In genomic region chr11:11808035-11808819, GRCm38 (mm10) we compare ENCODE assay signal across 8 mouse cellular contexts. TPM values are rescaled to one million over a fixed set of nuclear protein-coding genes. Genes with fewer than 3 reads are reported as not detected.
A peak's percentile ranks its signal among the peaks of the same experiment; 100 is the strongest.
DNase-seq lines count a peak whose midpoint lies in the region; ATAC-seq and TF ChIP-seq lines count a peak whose summit lies in the region.

No protein-coding gene starts in this region.

- no peak for TF ChIP-seq CTCF in gastrocnemius, adult 2 months (IDR thresholded peaks at IDR 0.05)

- no peaks in the 10 kb centered on the region for H3K27me3 ChIP-seq in forebrain, embryonic 11.5 days (ENCODE audit: control insufficient read depth, insufficient read depth, low read length)
- no peaks in the 10 kb centered on the region for H3K27me3 ChIP-seq in liver, embryonic 13.5 days

- peak overlapping the region; percentile 97 for H3K27ac ChIP-seq in gastrocnemius, adult 2 months
- peak overlapping the region; percentile 99 for H3K27ac ChIP-seq in forebrain, embryonic 11.5 days (ENCODE audit: low read depth, low read length)
- H3K27ac ChIP-seq in liver, embryonic 13.5 days: peak overlapping the region; percentile 92

- no peak for DNase-seq in gastrocnemius, adult 2 months
- DNase-seq in gastrocnemius, postnatal 10 days: no peak
- peak; percentile 52 for DNase-seq in A20 (ENCODE audit: low read depth, low spot score)
- DNase-seq in forebrain, embryonic 11.5 days (ENCODE audit: low spot score): no peak
- no peak for DNase-seq in liver, embryonic 13.5 days
- no peak for DNase-seq in natural killer cell, adult 2 months (ENCODE audit: low spot score in 2 of 2)
- no peak for DNase-seq in cerebellum, adult 9-11 months
- no peak for DNase-seq in spleen, postnatal 14 days (ENCODE audit: low spot score in 2 of 2)

- H3K36me3 ChIP-seq in forebrain, embryonic 11.5 days (ENCODE audit: control insufficient read depth, insufficient read depth, low read length): no peaks in the 10 kb centered on the region
- peaks cover 33% of the 10 kb centered on the region for H3K36me3 ChIP-seq in liver, embryonic 13.5 days

- 13% methylated on average over 25 of the region's 25 CpGs for WGBS in forebrain, embryonic 11.5 days
- 3% methylated on average over 25 of the region's 25 CpGs for WGBS in liver, embryonic 13.5 days (ENCODE audit: insufficient replicate concordance)

- peak overlapping the region; percentile 93 for H3K9ac ChIP-seq in forebrain, embryonic 11.5 days (ENCODE audit: low read length)
- peak overlapping the region; percentile 93 for H3K9ac ChIP-seq in liver, embryonic 13.5 days

- H3K4me1 ChIP-seq in forebrain, embryonic 11.5 days (replicated peaks; ENCODE audit: control insufficient read depth, insufficient read depth, low read length): peaks cover 6% of the 10 kb centered on the region
- peaks cover 76% of the 10 kb centered on the region for H3K4me1 ChIP-seq in liver, embryonic 13.5 days (replicated peaks)

- intact Hi-C loops in gastrocnemius, adult 2 months (cut with DNase I): no loop called here

- no peak; the same call in 1 of the 2 replicates for ATAC-seq in forebrain, embryonic 11.5 days (replicated peaks; ENCODE audit: low FRiP score)
- ATAC-seq in liver, embryonic 13.5 days (ENCODE audit: low read depth): peak; percentile 76

- peak overlapping the region; percentile 95 for H3K4me3 ChIP-seq in gastrocnemius, adult 2 months
- peak overlapping the region; percentile 64 for H3K4me3 ChIP-seq in forebrain, embryonic 11.5 days (ENCODE audit: low read depth, low read length)
- peak overlapping the region; percentile 85 for H3K4me3 ChIP-seq in liver, embryonic 13.5 days (replicated peaks)

- H3K9me3 ChIP-seq in forebrain, embryonic 11.5 days (ENCODE audit: control insufficient read depth, low read length): no peaks in the 10 kb centered on the region
- no peaks in the 10 kb centered on the region for H3K9me3 ChIP-seq in liver, embryonic 13.5 days (replicated peaks)

- H3K4me2 ChIP-seq in forebrain, embryonic 11.5 days (ENCODE audit: low read depth, low read length, severe bottlenecking): peak overlapping the region; percentile 77
- H3K4me2 ChIP-seq in liver, embryonic 13.5 days: peak overlapping the region; percentile 88

RNA-seq across cellular contexts. Expression of gene Fignl1, which starts 0.5 kb away (rescaled TPM):
- under 1 TPM in 1 of 2 experiments, not detected in 1; 0.22 TPM for total RNA-seq in gastrocnemius, adult 2 months (2021)
- total RNA-seq in gastrocnemius, postnatal 10 days (2021): 1 to 10 TPM; 3.9 to 4.8 TPM
- polyA plus RNA-seq in forebrain, embryonic 11.5 days (2014; fragmentation: Nextera tagmentation; extraction: Ambion mirVana): 89.5 and 101 TPM in 2 replicates
- polyA plus RNA-seq in liver, embryonic 13.5 days (2015; fragmentation: Nextera tagmentation; extraction: Ambion mirVana): 107 and 133 TPM in 2 replicates
